Mouse (Mus musculus): ENCODE results near the gene Actl10. TPM values are rescaled to one million over a fixed set of nuclear protein-coding genes. Genes with fewer than 3 reads are reported as not detected.
A peak's percentile ranks its signal among the peaks of the same experiment; 100 is the strongest.

Actl10 gene
- polyA plus RNA-seq, 1 experiment from 2014 or later, result 0.33 TPM

DNA sequence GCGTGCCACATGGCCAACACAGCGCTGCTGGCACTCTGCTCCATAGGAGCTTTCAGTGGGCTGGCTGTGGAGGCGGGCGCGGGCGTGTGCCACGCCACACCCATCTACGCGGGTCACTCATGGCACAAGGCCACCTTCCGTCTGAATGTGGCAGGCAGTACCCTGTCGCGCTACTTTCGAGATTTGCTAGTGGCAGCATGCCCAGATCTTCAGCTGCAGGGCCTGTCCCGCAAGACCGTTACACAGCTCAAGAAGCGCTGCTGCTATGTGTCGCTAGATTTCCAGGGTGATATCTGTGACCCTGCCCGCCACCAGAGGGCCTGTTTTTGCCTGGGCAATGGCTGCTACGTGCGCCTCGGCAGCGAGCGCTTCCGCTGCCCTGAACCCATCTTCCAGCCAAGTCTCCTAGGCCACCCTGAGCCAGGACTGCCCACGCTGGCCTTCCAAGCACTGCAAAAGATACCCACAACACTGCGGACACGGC lies 890 bp downstream of the Actl10 start:
- peak overlapping the region; percentile 9; the same call in 1 of the 2 replicates for H3K4me3 ChIP-seq
- peaks cover 51% of the 10 kb centered on the region for H3K4me1 ChIP-seq (replicated peaks)
- H3K27me3 ChIP-seq, result peaks cover 28% of the 10 kb centered on the region
- peak; percentile 54 for ATAC-seq (ENCODE audit: low read depth)
- no peaks in the 10 kb centered on the region for H3K36me3 ChIP-seq
- H3K9me3 ChIP-seq, result no peaks in the 10 kb centered on the region
- H3K4me2 ChIP-seq, result peak overlapping the region; percentile 39
- 30% methylated on average over 27 of the region's 27 CpGs for WGBS
- H3K27ac ChIP-seq (replicated peaks), result peak overlapping the region; percentile 49
- peak overlapping the region; percentile 43; the same call in 1 of the 2 replicates for H3K9ac ChIP-seq

DNA sequence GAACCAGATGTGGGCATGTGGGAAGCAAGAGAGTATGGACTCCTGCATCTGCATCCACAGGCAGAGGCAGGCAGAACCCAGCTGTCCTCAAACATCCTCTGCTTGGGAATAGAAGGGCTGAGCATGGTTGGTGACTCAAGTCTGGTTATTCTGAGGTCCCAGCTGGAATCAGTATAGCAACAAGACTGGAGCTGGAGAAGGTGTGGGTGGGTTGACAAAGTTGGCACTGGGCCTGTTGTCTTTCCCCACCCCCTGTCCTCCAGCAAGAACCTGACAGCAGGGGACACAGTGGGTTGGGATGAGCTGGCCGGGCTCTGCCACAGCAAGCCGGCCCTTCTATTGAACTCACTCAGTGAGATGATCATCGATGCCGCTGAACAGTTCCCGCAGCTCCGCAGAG lies 3.7 kb downstream of the Actl10 start:
- no peak overlapping the region for H3K4me3 ChIP-seq
- no peak overlapping the region for H3K9ac ChIP-seq
- 83% methylated on average over 6 of the region's 6 CpGs for WGBS
- H3K4me2 ChIP-seq, result no peak overlapping the region
- ATAC-seq (ENCODE audit: low read depth), result no peak
- H3K4me1 ChIP-seq (replicated peaks), result peaks cover 61% of the 10 kb centered on the region
- H3K27ac ChIP-seq (replicated peaks), result no peak overlapping the region
- H3K36me3 ChIP-seq, result no peaks in the 10 kb centered on the region
- peaks cover 21% of the 10 kb centered on the region for H3K27me3 ChIP-seq
- H3K9me3 ChIP-seq, result no peaks in the 10 kb centered on the region

DNA sequence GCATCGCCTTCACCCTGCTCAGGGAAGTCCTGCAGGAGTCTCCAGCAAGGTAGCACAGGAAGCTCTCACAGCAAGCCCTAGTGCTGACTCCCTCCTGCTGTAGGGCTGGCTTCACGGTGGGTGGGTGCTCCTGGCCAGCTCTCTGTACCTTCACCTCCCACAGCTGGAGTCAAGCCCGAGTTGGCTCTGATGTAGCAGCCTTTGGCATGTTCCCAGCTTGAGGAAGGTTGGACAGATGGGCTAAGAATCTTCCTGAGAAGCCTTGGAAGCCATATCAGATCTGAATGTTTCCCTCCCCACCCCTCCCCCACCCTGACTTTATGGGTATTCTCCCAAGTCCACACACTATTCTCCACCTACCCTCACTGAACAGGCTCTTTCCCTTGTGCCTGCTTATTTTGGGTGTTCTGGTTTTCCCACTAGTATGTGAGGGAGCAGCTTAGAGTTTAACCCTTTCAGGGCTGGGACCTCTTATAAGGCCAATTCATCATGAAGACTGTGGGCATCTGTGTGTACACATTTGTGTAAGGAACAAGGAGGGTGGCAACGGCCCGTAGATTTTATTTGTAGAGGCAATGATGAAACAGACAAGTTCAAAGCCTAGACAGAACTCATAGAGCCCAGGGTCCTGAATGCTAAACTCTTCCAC lies 5.7 kb downstream of the Actl10 start:
- Histone ChIP-seq H3K9me3 (no peaks in the 10 kb centered on the region), H3K36me3 (no peaks in the 10 kb centered on the region), H3K4me3 (peak overlapping the region; percentile 42; the same call in 1 of the 2 replicates), H3K4me1 (replicated peaks) (peaks cover 49% of the 10 kb centered on the region), H3K27ac (replicated peaks) (no peak overlapping the region), H3K4me2 (peak overlapping the region; percentile 73), H3K27me3 (peaks cover under 1% of the 10 kb centered on the region; the same call in 1 of the 2 replicates), H3K9ac (0 out of 2 replicates have a peak overlapping the region, but pooled peaks have one; percentile 12)
- ATAC-seq (ENCODE audit: low read depth), result no peak
- 54% methylated on average over 5 of the region's 5 CpGs for WGBS

DNA sequence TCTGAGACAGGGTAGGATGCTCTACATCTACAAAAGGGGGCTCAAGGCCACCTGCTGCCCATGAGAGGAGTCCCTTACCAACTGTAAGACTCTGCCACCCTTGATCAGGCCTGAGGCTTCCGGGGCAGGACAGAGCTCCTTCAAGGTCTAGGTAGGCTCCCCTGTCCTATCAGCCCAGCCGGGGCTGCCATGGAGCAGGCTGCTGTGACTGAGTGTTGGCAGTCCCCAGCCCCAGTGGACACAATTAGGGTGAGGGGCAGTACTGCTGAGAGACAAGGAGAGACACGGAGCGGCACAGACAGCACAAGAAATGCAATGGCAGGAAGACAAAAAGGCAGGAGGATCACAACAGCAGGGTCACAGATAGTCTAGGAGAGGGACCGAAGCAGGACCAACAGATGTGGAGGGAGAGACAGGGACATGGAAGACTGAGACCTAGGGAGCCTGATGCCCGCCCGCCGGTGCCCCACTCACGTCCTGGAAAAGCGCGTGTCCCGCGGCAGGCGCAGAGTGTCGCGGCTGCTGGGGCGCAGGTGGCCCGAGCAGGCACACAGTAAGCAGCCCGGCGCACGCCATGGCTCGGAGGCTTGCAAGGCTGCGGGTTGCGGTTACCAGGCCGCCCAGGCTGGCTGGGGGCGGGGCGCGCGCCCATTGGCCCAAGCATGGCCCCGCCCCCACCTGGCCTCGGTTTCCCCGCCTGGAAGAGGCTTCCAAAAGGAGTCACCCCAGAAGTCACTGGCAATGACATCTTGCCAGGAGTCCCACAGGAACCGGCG lies 6.9 kb downstream of the Actl10 start, which contains the start of gene Necab3:
Necab3 (minus strand) TSS at position 627 of the 776 bp plus-strand sequence.
- Histone ChIP-seq H3K4me1 (replicated peaks) (peaks cover 38% of the 10 kb centered on the region), H3K27me3 (no peaks in the 10 kb centered on the region), H3K4me3 (peak within 1 kb of the TSS; percentile 42), H3K27ac (replicated peaks) (peak within 1 kb of the TSS; percentile 16), H3K36me3 (no peaks in the 10 kb centered on the region), H3K4me2 (peak within 1 kb of the TSS; percentile 73), H3K9me3 (no peaks in the 10 kb centered on the region), H3K9ac (peak within 1 kb of the TSS; percentile 66)
- WGBS, result 2% methylated on average over 34 of the region's 34 CpGs
- peak; percentile 86 for ATAC-seq (ENCODE audit: low read depth)

DNA sequence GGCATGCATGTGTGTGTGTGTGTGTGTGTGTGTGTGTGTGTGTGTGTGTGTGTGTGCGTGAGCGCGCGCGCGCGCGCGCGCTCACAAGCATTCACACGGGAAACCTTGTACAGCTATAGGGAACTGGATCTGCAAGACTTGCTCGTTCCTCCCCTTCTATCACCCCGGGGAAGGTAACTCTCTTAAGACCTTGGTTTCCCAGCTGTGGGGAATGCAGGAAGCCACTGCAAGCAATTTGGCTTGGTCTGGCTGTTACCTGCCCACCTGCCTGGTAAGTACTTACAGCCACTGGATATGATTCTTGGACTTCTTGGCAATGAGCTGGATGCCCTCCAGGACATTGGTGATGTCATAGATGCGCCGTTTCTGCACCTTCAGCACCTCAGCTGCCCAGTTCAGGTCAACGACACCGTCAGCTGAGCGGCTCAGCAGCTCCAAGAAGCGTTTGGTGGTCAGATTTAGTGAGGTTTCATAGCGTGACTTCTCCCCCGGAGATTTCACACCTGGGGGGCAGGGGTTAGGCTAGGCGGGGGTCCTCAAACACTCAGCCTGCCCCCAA lies 12.1 kb downstream of the Actl10 start:
- Histone ChIP-seq H3K9ac (no peak overlapping the region), H3K9me3 (no peaks in the 10 kb centered on the region), H3K27me3 (no peaks in the 10 kb centered on the region), H3K27ac (replicated peaks) (no peak overlapping the region), H3K36me3 (no peaks in the 10 kb centered on the region), H3K4me1 (replicated peaks) (peaks cover 44% of the 10 kb centered on the region), H3K4me3 (no peak overlapping the region), H3K4me2 (no peak overlapping the region)
- ATAC-seq (ENCODE audit: low read depth), result no peak
- 92% methylated on average over 22 of the region's 22 CpGs for WGBS

DNA sequence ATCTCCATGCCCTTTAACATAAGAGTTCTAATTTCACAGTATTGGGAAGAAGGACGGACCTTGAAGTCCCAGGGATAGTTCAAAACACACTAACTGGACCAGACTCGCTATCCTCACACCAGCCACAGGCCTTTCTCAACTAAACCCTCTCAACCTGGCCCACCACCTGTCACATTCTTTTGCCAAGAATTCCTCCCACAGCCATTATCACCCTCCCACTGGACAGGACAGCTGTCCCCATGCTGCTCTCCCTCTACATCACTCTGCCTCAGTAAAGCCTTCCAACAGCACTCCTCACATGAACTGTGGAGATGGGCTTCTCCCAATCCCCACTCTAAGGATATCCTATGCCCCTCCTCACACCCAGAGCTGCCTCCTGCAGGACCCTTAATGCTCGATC lies 14.0 kb downstream of the Actl10 start:
- no peak overlapping the region for H3K27ac ChIP-seq (replicated peaks)
- H3K36me3 ChIP-seq, result no peaks in the 10 kb centered on the region
- H3K4me2 ChIP-seq, result no peak overlapping the region
- ATAC-seq (ENCODE audit: low read depth), result no peak
- H3K9me3 ChIP-seq, result no peaks in the 10 kb centered on the region
- no peak overlapping the region for H3K9ac ChIP-seq
- no peak overlapping the region for H3K4me3 ChIP-seq
- peaks cover 44% of the 10 kb centered on the region for H3K4me1 ChIP-seq (replicated peaks)
- WGBS, result 62% methylated on average over 3 of the region's 3 CpGs
- no peaks in the 10 kb centered on the region for H3K27me3 ChIP-seq

DNA sequence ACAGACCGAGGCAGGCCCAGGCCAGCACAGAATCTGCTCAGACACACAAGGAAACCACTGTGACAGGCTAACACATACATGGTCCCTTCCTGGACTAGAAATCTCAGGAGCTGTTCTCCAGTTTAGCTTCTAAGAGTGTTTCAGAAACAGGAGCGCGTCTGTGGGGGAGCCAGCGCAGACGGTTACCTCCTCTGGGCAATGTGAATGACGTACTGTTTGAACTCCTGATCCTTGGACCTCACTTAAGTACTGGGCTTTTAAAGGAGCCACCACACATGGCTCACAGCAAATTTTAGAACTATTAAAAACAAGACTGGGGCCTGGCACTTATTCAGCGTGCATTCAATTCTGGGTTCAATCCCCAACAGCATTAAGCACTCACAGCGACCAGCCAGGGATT lies 15.1 kb downstream of the Actl10 start:
- Histone ChIP-seq H3K36me3 (no peaks in the 10 kb centered on the region), H3K27me3 (no peaks in the 10 kb centered on the region), H3K27ac (replicated peaks) (0 out of 2 replicates have a peak overlapping the region, but pooled peaks have one; percentile 18), H3K4me2 (0 out of 2 replicates have a peak overlapping the region, but pooled peaks have one; percentile 9), H3K9me3 (no peaks in the 10 kb centered on the region), H3K4me3 (no peak overlapping the region), H3K9ac (0 out of 2 replicates have a peak overlapping the region, but pooled peaks have one; percentile 31), H3K4me1 (replicated peaks) (peaks cover 52% of the 10 kb centered on the region)
- WGBS, result 36% methylated on average over 8 of the region's 8 CpGs
- ATAC-seq (ENCODE audit: low read depth), result no peak

DNA sequence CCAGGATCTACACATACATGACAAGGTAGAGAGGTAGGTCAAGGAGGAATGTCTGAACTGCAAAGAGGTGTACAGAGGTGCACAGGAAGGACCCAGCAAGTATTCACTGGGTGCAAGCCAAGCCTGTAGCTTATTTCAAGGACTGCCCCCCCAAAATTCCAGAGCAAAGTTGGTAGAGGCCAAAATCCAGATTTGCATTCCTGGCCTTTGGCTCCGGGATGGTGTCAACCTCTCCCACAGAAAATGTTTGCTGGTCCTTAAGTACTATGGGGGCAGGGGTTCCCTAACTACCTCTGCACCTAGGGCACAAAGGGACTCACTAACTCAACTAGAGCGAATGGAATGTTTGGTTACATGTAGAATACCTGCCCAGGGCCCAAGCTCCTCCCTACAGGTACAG lies 16.2 kb downstream of the Actl10 start:
- H3K9me3 ChIP-seq, result no peaks in the 10 kb centered on the region
- 74% methylated on average over 2 of the region's 2 CpGs for WGBS
- H3K27ac ChIP-seq (replicated peaks), result peak overlapping the region; percentile 77
- no peaks in the 10 kb centered on the region for H3K27me3 ChIP-seq
- H3K9ac ChIP-seq, result no peak overlapping the region
- no peaks in the 10 kb centered on the region for H3K36me3 ChIP-seq
- H3K4me3 ChIP-seq, result peak overlapping the region; percentile 79
- H3K4me1 ChIP-seq (replicated peaks), result peaks cover 52% of the 10 kb centered on the region
- peak overlapping the region; percentile 87 for H3K4me2 ChIP-seq
- ATAC-seq (ENCODE audit: low read depth), result no peak

DNA sequence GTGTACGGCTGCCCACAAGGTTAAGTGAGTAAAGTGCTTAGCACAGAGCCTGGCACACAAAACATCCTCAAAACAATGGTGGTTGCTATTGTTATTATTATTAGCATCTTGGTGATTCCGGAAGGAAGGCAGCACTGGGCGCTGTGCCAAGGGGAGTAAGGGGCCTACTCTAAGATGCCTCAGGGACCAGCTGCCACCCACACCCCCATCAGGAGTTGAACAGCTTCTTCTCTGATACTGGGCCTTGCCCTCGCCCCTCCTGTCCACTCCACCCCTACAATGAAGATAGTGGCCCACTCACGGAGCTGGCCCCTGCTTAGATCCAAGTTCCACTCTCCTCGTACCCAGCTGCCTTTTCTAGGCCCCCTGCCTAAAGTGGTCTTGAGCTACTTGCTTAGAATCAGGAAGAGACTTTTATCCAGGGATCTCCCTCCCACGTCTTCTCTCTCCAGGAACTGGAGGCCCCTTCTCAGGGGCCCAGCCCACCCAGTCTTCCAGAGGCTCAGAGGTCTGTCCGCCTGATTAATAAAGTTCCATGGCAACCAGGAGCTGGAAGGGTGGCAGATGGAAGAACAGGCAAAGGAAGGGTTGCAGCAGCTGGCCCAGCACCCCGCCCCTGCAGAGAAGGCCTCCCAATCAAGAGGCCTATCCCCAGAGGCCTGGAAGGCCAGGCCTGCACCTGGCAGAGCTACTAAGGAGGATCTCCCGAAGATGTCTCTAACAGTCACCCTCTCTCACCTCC lies 16.9 kb downstream of the Actl10 start:
- H3K4me2 ChIP-seq, result peak overlapping the region; percentile 87
- H3K4me1 ChIP-seq (replicated peaks), result peaks cover 52% of the 10 kb centered on the region
- H3K4me3 ChIP-seq, result peak overlapping the region; percentile 79
- H3K9ac ChIP-seq, result peak overlapping the region; percentile 71
- ATAC-seq (ENCODE audit: low read depth), result peak; percentile 10; the same call in 1 of the 2 replicates
- H3K36me3 ChIP-seq, result no peaks in the 10 kb centered on the region
- WGBS, result 8% methylated on average over 10 of the region's 10 CpGs
- H3K27ac ChIP-seq (replicated peaks), result peak overlapping the region; percentile 77
- no peaks in the 10 kb centered on the region for H3K27me3 ChIP-seq
- H3K9me3 ChIP-seq, result no peaks in the 10 kb centered on the region

DNA sequence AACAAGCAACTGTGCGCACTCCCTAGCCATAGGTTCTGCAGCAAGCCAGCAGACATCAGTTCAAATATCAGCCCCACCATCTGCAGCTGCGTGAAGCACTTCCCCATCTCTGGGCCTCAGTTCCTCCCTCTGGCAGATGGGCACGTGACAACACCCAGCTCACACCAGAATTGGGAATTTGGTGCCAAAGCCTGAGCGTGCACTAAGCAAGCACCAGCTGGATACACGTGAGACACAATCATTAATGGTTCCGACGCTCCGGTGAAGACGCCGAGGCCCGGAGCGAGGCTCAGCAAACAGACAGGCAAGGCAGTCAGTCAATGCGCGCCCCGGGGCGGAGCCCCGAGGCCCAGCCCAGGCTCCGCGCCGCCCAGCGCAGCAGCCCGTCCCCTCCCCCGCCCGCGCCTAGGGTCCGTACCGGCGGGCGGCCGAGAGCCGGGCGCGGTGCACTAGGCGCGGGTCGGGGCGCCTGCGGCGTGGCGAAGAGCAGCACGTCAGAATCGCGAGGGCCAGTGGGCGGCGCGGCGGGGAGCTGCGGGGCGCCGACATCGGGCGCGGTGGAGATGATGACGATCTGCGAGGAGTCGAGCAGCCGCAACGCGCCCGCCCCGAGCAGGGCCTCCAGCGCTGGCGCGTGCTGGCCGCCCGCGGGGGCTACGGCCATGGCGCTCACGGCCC lies 17.6 kb downstream of the Actl10 start:
- H3K4me1 ChIP-seq (replicated peaks), result peaks cover 54% of the 10 kb centered on the region
- under 1% methylated on average over 66 of the region's 70 CpGs for WGBS

DNA sequence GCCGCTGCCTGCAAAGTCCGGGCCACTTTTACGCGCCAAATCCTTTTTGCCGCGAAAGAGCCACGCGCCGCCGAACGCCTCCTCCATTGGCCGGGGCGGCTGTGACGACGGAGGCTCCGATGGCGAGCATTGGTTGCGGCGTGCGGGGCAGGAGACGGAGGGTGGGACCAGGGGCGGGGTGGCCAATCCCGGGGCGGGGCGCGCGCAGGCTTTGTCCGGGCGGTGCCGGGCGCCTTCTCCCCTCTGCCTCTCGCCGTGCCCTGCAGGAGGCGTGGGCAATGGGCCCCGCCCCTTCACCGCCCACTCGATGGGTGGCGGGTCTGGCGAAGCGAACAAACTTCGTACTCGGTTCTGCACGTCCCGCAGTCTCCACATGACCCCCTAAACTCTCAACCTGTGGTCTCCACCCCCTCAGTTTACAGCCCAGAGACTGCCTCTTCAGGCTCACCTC lies 18.3 kb downstream of the Actl10 start, which contains the start of gene E2f1:
E2f1 (minus strand) TSS at position 57 of the 451 bp plus-strand sequence.
- Histone ChIP-seq H3K36me3 (no peaks in the 10 kb centered on the region), H3K27me3 (no peaks in the 10 kb centered on the region), H3K27ac (replicated peaks) (peak within 1 kb of the TSS; percentile 77), H3K4me1 (replicated peaks) (peaks cover 56% of the 10 kb centered on the region), H3K9ac (peak within 1 kb of the TSS; percentile 71), H3K4me2 (peak within 1 kb of the TSS; percentile 87), H3K9me3 (no peaks in the 10 kb centered on the region), H3K4me3 (peak within 1 kb of the TSS; percentile 79)
- ATAC-seq (ENCODE audit: low read depth), result peak; percentile 98
- under 1% methylated on average over 28 of the region's 44 CpGs for WGBS

More for the DNA sequence above, 17.6 kb downstream of the Actl10 start:
- no peaks in the 10 kb centered on the region for H3K9me3 ChIP-seq
- H3K4me3 ChIP-seq, result peak overlapping the region; percentile 79
- peak; percentile 55 for ATAC-seq (ENCODE audit: low read depth)
- no peaks in the 10 kb centered on the region for H3K36me3 ChIP-seq
- peak overlapping the region; percentile 77 for H3K27ac ChIP-seq (replicated peaks)
- peak overlapping the region; percentile 87 for H3K4me2 ChIP-seq
- peak overlapping the region; percentile 71 for H3K9ac ChIP-seq
- no peaks in the 10 kb centered on the region for H3K27me3 ChIP-seq
